Mouse (Mus musculus) heart, adult 10 weeks (tissue): Measurements from ENCODE around the gene Atg2a. TPM values are rescaled to one million over a fixed set of nuclear protein-coding genes. Genes with fewer than 3 reads are reported as not detected.

Experiments
- polyA plus RNA-seq: library from polyadenylated mRNA; stranded (reverse); fragments of 350-450 nt; fragmentation: Illumina TruSeq; extraction: RNeasy Lipid Tissue Mini Kit (QIAGEN cat#74804); gene quantifications from one replicate; pipeline ENCODE4 v1.2.3, GENCODE M21; 2014; ENCODE audit warnings: low read depth, low replicate concordance

The Atg2a gene
- 15.8 TPM for polyA plus RNA-seq

GRCm38 (mm10) chr19:6241274-6242107 is at the start of gene Atg2a:
Gene Atg2a (plus strand): TSS chr19:6241668.

DNA sequence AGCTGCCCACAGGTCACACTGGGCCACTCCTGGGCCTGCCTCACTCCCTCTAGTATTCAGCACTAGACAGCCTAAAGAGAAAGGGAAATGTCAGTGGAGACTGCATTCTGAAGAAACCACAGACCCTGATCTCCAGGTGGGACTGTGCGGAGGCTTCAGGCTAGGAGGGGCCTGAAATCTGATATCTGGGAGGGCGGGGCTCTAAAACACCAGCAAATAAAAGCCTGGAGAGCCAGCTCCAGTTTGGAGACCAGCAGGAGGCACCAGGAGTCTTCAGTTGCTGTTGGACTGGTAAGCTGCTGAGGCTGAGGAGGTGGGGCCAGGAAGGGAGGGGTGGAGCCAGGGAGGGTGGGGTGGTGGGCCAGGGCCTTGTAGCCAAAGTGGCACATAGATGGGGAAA is 15.3 kb upstream of the Atg2a start, which contains the start of gene Gpha2:
Gene Gpha2, plus strand, starts transcription at position 246 of the 400 bp plus-strand sequence.

DNA sequence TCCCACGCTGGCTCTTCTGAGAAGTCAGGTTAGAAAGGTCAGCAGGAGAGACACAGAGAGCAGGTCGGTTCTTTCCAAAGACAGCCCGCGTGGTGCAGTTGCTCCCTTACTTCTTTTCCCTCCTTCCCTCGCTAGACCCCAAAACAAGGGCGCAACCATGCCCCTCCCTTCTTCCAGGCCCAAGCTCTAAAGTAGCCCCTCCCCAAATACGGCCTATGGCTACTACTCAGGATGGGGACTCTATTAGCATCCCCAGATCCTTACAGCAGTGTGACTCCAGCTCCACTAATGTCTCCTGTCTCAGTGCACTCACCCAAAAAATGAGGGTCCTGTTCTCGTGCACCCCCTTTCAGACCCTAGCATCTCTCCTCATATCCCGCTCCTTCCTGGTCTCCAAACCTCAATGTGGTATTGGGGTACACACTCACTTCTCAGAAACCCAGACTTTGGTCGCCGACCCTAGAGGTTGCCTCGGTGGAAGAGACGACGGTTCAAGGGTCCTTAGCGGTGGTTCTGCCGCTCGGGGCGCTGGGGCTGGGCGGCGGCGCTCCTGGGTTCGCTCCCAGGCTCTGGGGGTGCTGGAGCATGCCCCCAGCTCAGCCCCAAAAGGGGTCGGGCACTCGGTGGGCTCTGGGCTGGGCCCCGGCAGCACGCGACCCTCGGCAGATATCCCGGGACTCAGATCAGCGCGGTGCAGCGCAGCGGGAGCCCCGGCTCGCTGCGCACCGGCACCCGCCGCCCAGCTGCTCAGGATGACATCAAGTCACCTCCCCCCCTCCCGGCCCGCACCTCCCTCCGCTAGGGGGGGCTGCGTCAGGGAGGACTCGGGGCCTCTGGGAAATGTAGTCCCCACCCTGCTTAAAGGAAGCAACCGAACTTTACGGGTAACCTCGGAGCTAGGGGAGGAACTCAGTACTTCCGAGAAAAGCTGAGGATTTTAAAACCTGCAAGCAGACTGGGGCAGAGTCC is 6.1 kb upstream of the Atg2a start, which contains the start of gene Ppp2r5b:
Gene Ppp2r5b, minus strand, starts transcription at position 789 of the 969 bp plus-strand sequence.

DNA sequence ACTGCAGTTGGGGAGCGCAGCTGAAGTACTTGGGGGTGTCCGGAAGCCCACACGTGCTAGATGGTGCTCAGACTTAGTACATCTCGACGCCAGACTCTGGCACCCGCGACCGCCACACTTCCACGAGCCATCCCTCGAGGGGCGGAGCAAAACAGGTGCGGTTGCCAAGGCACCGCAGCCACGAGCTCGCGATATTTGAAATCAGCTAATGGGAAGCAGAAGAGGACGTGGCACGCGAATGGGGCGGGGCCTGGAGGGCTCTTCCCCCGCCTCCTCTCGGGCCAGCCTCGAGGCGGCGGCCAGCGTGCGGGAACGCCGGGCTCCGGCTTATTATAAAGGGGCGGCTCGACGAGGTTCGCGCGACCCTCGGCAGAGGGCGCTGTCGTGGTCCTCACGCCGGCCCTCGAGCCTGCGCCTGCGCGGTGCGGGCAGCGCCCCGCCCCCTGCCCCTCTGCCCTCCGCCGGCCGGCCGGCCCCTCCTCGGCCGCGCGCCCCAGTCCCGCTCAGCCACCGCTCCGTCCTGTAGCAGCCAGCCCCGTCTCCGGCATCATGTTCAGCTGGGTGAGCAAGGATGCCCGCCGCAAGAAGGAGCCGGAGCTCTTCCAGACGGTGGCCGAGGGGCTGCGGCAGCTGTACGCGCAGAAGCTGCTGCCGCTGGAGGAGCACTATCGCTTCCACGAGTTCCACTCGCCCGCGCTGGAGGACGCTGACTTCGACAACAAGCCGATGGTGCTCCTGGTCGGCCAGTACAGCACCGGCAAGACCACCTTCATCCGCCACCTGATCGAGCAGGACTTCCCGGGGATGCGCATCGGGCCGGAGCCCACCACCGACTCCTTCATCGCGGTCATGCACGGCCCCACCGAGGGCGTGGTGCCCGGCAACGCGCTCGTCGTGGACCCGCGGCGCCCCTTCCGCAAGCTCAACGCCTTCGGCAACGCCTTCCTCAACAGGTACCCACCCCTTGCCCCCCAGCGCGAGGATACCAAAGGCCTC is 35.3 kb downstream of the Atg2a start, which contains the start of gene Ehd1:
Gene Ehd1, plus strand, starts transcription at position 300 of the 996 bp plus-strand sequence.

GRCm38 (mm10) chr19:6306137-6306551 is 64.7 kb downstream of the Atg2a start, which contains the start of gene Cdc42bpg:
Gene Cdc42bpg (plus strand): TSS chr19:6306456.

Other genes starting within 250 kb of the Atg2a start
- gene Capn1, start 225.8 kb upstream of the Atg2a start, polyA plus RNA-seq, result 16.4 TPM
- gene Syvn1, start 195.1 kb upstream of the Atg2a start, polyA plus RNA-seq, result 20.9 TPM
- gene Mrpl49, start 183.9 kb upstream of the Atg2a start, polyA plus RNA-seq, result 46.2 TPM
- gene Fau, start 183.8 kb upstream of the Atg2a start, polyA plus RNA-seq, result 507 TPM
- 8.5 TPM for gene Znhit2, start 180.5 kb upstream of the Atg2a start, polyA plus RNA-seq
- 6.3 TPM for gene Tm7sf2, start 173.3 kb upstream of the Atg2a start, polyA plus RNA-seq
- 20.9 TPM for gene Vps51, start 164.4 kb upstream of the Atg2a start, polyA plus RNA-seq
- not detected for gene Tmem262, start 161.6 kb upstream of the Atg2a start, polyA plus RNA-seq
- not detected for gene Gm28374, start 159.4 kb upstream of the Atg2a start, polyA plus RNA-seq
- 21.3 TPM for gene Zfpl1, start 156.7 kb upstream of the Atg2a start, polyA plus RNA-seq
- gene Cdca5, start 156.7 kb upstream of the Atg2a start, polyA plus RNA-seq, result not detected
- not detected for gene AC131692.1, start 147.2 kb upstream of the Atg2a start, polyA plus RNA-seq
- not detected for gene Naaladl1, start 135.9 kb upstream of the Atg2a start, polyA plus RNA-seq
- 10.2 TPM for gene Sac3d1, start 123.0 kb upstream of the Atg2a start, polyA plus RNA-seq
- gene Snx15, start 113.4 kb upstream of the Atg2a start, polyA plus RNA-seq, result 20.5 TPM
- gene Batf2, start 100.7 kb upstream of the Atg2a start, polyA plus RNA-seq, result 0.92 TPM
- gene Arl2, start 100.1 kb upstream of the Atg2a start, polyA plus RNA-seq, result 55.0 TPM
- gene Majin, start 57.3 kb upstream of the Atg2a start, polyA plus RNA-seq, result not detected
- not detected for gene Gpha2, start 15.3 kb upstream of the Atg2a start, polyA plus RNA-seq
- gene Ppp2r5b, start 5.8 kb upstream of the Atg2a start, polyA plus RNA-seq, result 33.6 TPM
- gene Ehd1, start 35.1 kb downstream of the Atg2a start, polyA plus RNA-seq, result 57.4 TPM
- gene Cdc42bpg, start 64.8 kb downstream of the Atg2a start, polyA plus RNA-seq, result 12.6 TPM
- 12.5 TPM for gene Men1, start 93.3 kb downstream of the Atg2a start, polyA plus RNA-seq
- gene Map4k2, start 99.5 kb downstream of the Atg2a start, polyA plus RNA-seq, result 54.9 TPM
- gene Sf1, start 122.0 kb downstream of the Atg2a start, polyA plus RNA-seq, result 122 TPM
- gene Pygm, start 142.7 kb downstream of the Atg2a start, polyA plus RNA-seq, result 971 TPM
- 54.6 TPM for gene Rasgrp2, start 157.7 kb downstream of the Atg2a start, polyA plus RNA-seq
- gene Nrxn2, start 177.1 kb downstream of the Atg2a start, polyA plus RNA-seq, result 2.9 TPM